Comparison of ENCODE assay signal across 8 mouse cellular contexts in the genomic region with DNA sequence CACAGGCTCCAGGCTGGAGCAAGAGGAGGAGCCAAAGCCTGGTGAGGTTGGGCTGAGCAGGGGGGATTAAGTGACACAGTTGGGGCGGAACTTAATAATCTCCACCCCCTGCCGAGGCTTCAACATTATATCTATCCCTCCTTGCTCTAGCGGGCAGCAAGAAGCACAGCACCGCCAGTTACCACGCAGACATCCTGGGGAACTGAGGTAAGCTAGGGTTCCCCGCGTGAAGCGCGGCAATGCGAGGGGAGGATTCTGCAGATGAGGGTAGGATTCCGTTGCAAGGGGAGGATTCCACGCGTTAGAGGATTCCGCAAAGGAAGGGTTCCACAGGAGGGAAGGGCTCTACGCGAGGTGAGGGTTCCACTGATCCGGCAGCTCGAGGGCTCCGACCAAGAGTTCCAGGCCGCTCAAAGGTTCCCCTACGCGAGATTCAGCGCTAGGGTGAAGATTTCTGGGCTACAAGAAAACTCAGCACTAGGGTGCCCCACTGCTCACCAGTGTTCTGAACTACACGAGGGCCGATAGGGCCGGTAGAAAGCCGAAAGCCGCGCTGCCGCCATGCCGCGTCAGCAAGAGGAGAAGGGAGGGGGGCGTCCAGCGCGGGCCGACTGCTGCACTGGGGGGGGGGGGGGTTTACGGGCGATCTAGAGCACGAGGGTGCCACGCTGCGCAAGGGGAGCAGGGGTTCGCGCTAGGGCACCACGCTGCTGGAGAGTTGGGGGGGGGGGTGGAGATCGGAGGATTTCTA. TPM values are rescaled to one million over a fixed set of nuclear protein-coding genes. Genes with fewer than 3 reads are reported as not detected.
DNase-seq lines count a peak whose midpoint lies in the region; ATAC-seq and TF ChIP-seq lines count a peak whose summit lies in the region.

No protein-coding gene starts in this region.

- in situ Hi-C loops in CH12.LX (cut with MboI; ENCODE audit: low pct_ligation_motif_present, low pct_unique_long_range_greater_than_20kb, low sequenced_read_pairs): no loop called here

- no peak for TF ChIP-seq EP300 in CH12.LX (IDR thresholded peaks at IDR 0.05; ENCODE audit: low read length)
- no peak; the same call in 1 of the 2 replicates for TF ChIP-seq EP300 in heart, postnatal 0 days (IDR thresholded peaks at IDR 0.05; ENCODE audit: low read depth)
- TF ChIP-seq EP300 in lung, postnatal 0 days (IDR thresholded peaks at IDR 0.05): no peak

- peak; percentile 81 for DNase-seq in CH12.LX (ENCODE audit: extremely low read depth)
- DNase-seq in adrenal gland, postnatal 36 days: peak; percentile 76 to 78
- peak; percentile 97 for DNase-seq in heart, postnatal 0 days (ENCODE audit: low spot score)
- peak; percentile 81 for DNase-seq in kidney, postnatal 14 days
- peak; percentile 94 for DNase-seq in lung, postnatal 0 days (ENCODE audit: low spot score)
- peak; percentile 69 for DNase-seq in thymus, postnatal 25 days

- H3K4me2 ChIP-seq in CH12.LX (ENCODE audit: insufficient read depth, low read depth, poor library complexity, severe bottlenecking): 0 out of 2 replicates have a peak overlapping the region, but pooled peaks have one; percentile 1
- peak overlapping the region; percentile 58 for H3K4me2 ChIP-seq in heart, postnatal 0 days (ENCODE audit: low read depth, low read length)
- peak overlapping the region; percentile 55 for H3K4me2 ChIP-seq in lung, postnatal 0 days (replicated peaks; ENCODE audit: low read depth, low read length)

- H3K4me1 ChIP-seq in CH12.LX (ENCODE audit: control insufficient read depth in 1 of 2, insufficient read depth in 2 of 2): peaks cover 12 to 55% of the 10 kb centered on the region in 2 experiments; a peak in 3 of 4 replicates
- peaks cover 13% of the 10 kb centered on the region for H3K4me1 ChIP-seq in embryonic fibroblast, embryonic 13.5 days (ENCODE audit: control insufficient read depth, insufficient read depth, low read length)
- peaks cover 71% of the 10 kb centered on the region for H3K4me1 ChIP-seq in heart, postnatal 0 days (ENCODE audit: control insufficient read depth, insufficient read depth)
- peaks cover 13% of the 10 kb centered on the region; the same call in 1 of the 2 replicates for H3K4me1 ChIP-seq in lung, postnatal 0 days (ENCODE audit: insufficient read depth, low read depth, low read length)
- no peaks in the 10 kb centered on the region; the same call in 1 of the 2 replicates for H3K4me1 ChIP-seq in olfactory bulb, adult 2 months (ENCODE audit: control insufficient read depth, insufficient read depth, low read length)

- no peak for TF ChIP-seq RAD21 in CH12.LX (IDR thresholded peaks at IDR 0.05; ENCODE audit: low read depth, low read length)

- H3K79me2 ChIP-seq in CH12.LX (replicated peaks; ENCODE audit: control insufficient read depth, extremely low read depth, insufficient read depth, poor library complexity, severe bottlenecking): peaks cover 35% of the 10 kb centered on the region

- dilution Hi-C loops in CH12.LX (cut with MboI; ENCODE audit: extremely low pct_ligation_motif_present, extremely low pct_unique_long_range_greater_than_20kb, low sequenced_read_pairs): no loop called here

- WGBS in heart, postnatal 0 days: 43% methylated on average over 24 of the region's 45 CpGs
- 53% methylated on average over 27 of the region's 45 CpGs for WGBS in lung, postnatal 0 days
- WGBS in olfactory bulb, adult 2 months: 47% methylated on average over 41 of the region's 45 CpGs

- peaks cover 16% of the 10 kb centered on the region for H3K9me3 ChIP-seq in CH12.LX (replicated peaks; ENCODE audit: low read length)
- H3K9me3 ChIP-seq in heart, postnatal 0 days (replicated peaks; ENCODE audit: control insufficient read depth, low read length): no peaks in the 10 kb centered on the region
- peaks cover 11% of the 10 kb centered on the region; the same call in 1 of the 2 replicates for H3K9me3 ChIP-seq in lung, postnatal 0 days (ENCODE audit: low read length)

- TF ChIP-seq POLR2A in CH12.LX (IDR thresholded peaks at IDR 0.05; ENCODE audit: low read depth, low read length): peak; percentile 95
- TF ChIP-seq POLR2A in embryonic fibroblast, embryonic 13.5 days (IDR thresholded peaks at IDR 0.05; ENCODE audit: low read depth, low read length): peak; percentile 98
- 0 out of 2 replicates have a peak, but pooled peaks have one; percentile 33 for TF ChIP-seq POLR2A in olfactory bulb, adult 2 months (IDR thresholded peaks at IDR 0.05; ENCODE audit: insufficient read depth, low read depth, low read length)

- peak; percentile 87 for ATAC-seq in heart, postnatal 0 days (ENCODE audit: insufficient read depth, low read depth)
- peak; percentile 86 for ATAC-seq in lung, postnatal 0 days

- H3K36me3 ChIP-seq in CH12.LX (replicated peaks in 1 of 2; ENCODE audit: control insufficient read depth in 1 of 2, insufficient read depth in 1 of 2, low read length in 1 of 2): peaks cover 21 to 83% of the 10 kb centered on the region in 2 experiments
- H3K36me3 ChIP-seq in heart, postnatal 0 days (replicated peaks; ENCODE audit: control insufficient read depth, insufficient read depth, low read length): peaks cover 48% of the 10 kb centered on the region
- peaks cover 14% of the 10 kb centered on the region for H3K36me3 ChIP-seq in lung, postnatal 0 days (ENCODE audit: insufficient read depth, low read length)

- H3K27ac ChIP-seq in CH12.LX (ENCODE audit: insufficient read depth, low read depth): no peak overlapping the region; the same call in 1 of the 2 replicates
- H3K27ac ChIP-seq in embryonic fibroblast, embryonic 13.5 days (ENCODE audit: insufficient read depth, low read length): peak overlapping the region; percentile 18; the same call in 1 of the 2 replicates
- H3K27ac ChIP-seq in heart, postnatal 0 days (ENCODE audit: low read depth): peak overlapping the region; percentile 97
- peak overlapping the region; percentile 81 for H3K27ac ChIP-seq in lung, postnatal 0 days (ENCODE audit: low read length)
- H3K27ac ChIP-seq in olfactory bulb, adult 2 months (ENCODE audit: insufficient read depth, low read depth, low read length): peak overlapping the region; percentile 1; the same call in 1 of the 2 replicates

- no peak for TF ChIP-seq CTCF in CH12.LX (conservative IDR thresholded peaks at IDR 0.05 in 1 of 2, IDR thresholded peaks at IDR 0.05 in 1 of 2; ENCODE audit: low read depth in 2 of 2, low read length in 2 of 2)
- TF ChIP-seq CTCF in embryonic fibroblast, embryonic 13.5 days (IDR thresholded peaks at IDR 0.05; ENCODE audit: borderline replicate concordance, insufficient read depth, low read length): no peak
- 0 out of 2 replicates have a peak, but pooled peaks have one; percentile 10 for TF ChIP-seq CTCF in heart, postnatal 0 days (IDR thresholded peaks at IDR 0.05; ENCODE audit: low read depth)
- peak; percentile 27; the same call in 1 of the 2 replicates for TF ChIP-seq CTCF in lung, postnatal 0 days (IDR thresholded peaks at IDR 0.05)
- TF ChIP-seq CTCF in olfactory bulb, adult 2 months (IDR thresholded peaks at IDR 0.05; ENCODE audit: insufficient read depth, low read depth, low read length): no peak

- H3K4me3 ChIP-seq in CH12.LX (replicated peaks in 1 of 3; ENCODE audit: low read depth in 2 of 3, low read length in 2 of 3, poor library complexity in 1 of 3): peak overlapping the region; percentile 67 to 82 (median 70)
- H3K4me3 ChIP-seq in embryonic fibroblast, embryonic 13.5 days (ENCODE audit: insufficient read depth, low read length): peak overlapping the region; percentile 76
- H3K4me3 ChIP-seq in heart, postnatal 0 days (ENCODE audit: low read depth, low read length): peak overlapping the region; percentile 60
- H3K4me3 ChIP-seq in lung, postnatal 0 days (ENCODE audit: low read depth, low read length): peak overlapping the region; percentile 60
- H3K4me3 ChIP-seq in olfactory bulb, adult 2 months (ENCODE audit: insufficient read depth, low read depth, low read length): peak overlapping the region; percentile 53

- H3K27me3 ChIP-seq in CH12.LX (replicated peaks): no peaks in the 10 kb centered on the region
- no peaks in the 10 kb centered on the region for H3K27me3 ChIP-seq in heart, postnatal 0 days (ENCODE audit: control insufficient read depth, insufficient read depth, low read length)
- H3K27me3 ChIP-seq in lung, postnatal 0 days (replicated peaks; ENCODE audit: insufficient read depth, low read length): no peaks in the 10 kb centered on the region

- peak overlapping the region; percentile 54 for H3K9ac ChIP-seq in CH12.LX (ENCODE audit: insufficient read depth, low read depth)
- peak overlapping the region; percentile 66 for H3K9ac ChIP-seq in heart, postnatal 0 days (replicated peaks; ENCODE audit: low read depth, low read length)
- peak overlapping the region; percentile 52 for H3K9ac ChIP-seq in lung, postnatal 0 days (replicated peaks; ENCODE audit: low read depth)

TF ChIP-seq in CH12.LX, 34 proteins besides CTCF, POLR2A, EP300 and RAD21 (continues in another document):
- peak; percentile 55; the same call in 1 of the 2 replicates for TF ChIP-seq ZMIZ1 (IDR thresholded peaks at IDR 0.05; ENCODE audit: low read depth, low read length)
- TF ChIP-seq NELFE (IDR thresholded peaks at IDR 0.05; ENCODE audit: low read depth, low read length): peak; percentile 83
- TF ChIP-seq USF2 (conservative IDR thresholded peaks at IDR 0.05; ENCODE audit: low read depth, low read length): no peak
- TF ChIP-seq USF1 (IDR thresholded peaks at IDR 0.05; ENCODE audit: low read depth, low read length): no peak
- peak; percentile 61; the same call in 1 of the 2 replicates for TF ChIP-seq POLR2AphosphoS2 (IDR thresholded peaks at IDR 0.05; ENCODE audit: low read depth, low read length)
- TF ChIP-seq MAX (IDR thresholded peaks at IDR 0.05; ENCODE audit: low read length): no peak
- peak; percentile 49; the same call in 1 of the 2 replicates for TF ChIP-seq TCF12 (IDR thresholded peaks at IDR 0.05; ENCODE audit: low read depth, low read length)
- no peak for TF ChIP-seq ZKSCAN1 (IDR thresholded peaks at IDR 0.05; ENCODE audit: borderline replicate concordance, low read depth, low read length)
- no peak for TF ChIP-seq RCOR1 (conservative IDR thresholded peaks at IDR 0.05; ENCODE audit: low read depth, low read length)
- no peak for TF ChIP-seq JUND (conservative IDR thresholded peaks at IDR 0.05; ENCODE audit: low read depth, low read length)

RNA-seq across cellular contexts. Expression of gene Igf2r, which starts 28.1 kb away (rescaled TPM):
- total RNA-seq in CH12.LX (2012; rRNA removed) (57.5 and 61.8 TPM in 2 replicates), CH12.LX (2014; rRNA removed) (25.6 and 27.8 TPM in 2 replicates)
- polyA plus RNA-seq in CH12.LX (2012; ENCODE audit: insufficient read length, low read depth): 32.3 and 34.6 TPM in 2 replicates
- 10 to 100 TPM; 76.5 to 97.4 TPM for total RNA-seq in adrenal gland, postnatal 36 days (2021)
- polyA plus RNA-seq in embryonic fibroblast, embryonic 13.5 days (2011; ENCODE audit: insufficient read length, low read depth, missing spikeins): 246 and 249 TPM in 2 replicates
- 424 and 484 TPM in 2 replicates for total RNA-seq in heart, postnatal 0 days (2014; rRNA removed; ENCODE audit: low replicate concordance)
- 52.2 and 59.9 TPM in 2 replicates for polyA plus RNA-seq in heart, postnatal 0 days (2015; fragmentation: Nextera tagmentation; extraction: Ambion mirVana)
- polyA plus RNA-seq in lung, postnatal 0 days (2015; fragmentation: Nextera tagmentation; extraction: Ambion mirVana): 26.7 and 27.9 TPM in 2 replicates
- 51.4 TPM in 1 of 2 replicates, not detected in the other for polyA plus RNA-seq in olfactory bulb, adult 2 months (2012; ENCODE audit: insufficient read depth, insufficient read length, low replicate concordance, missing spikeins)

Comparison
In these comparisons a context has a peak if more than half of its experiments do, and no peak if none do; other contexts are left out.
1. H3K4me2 ChIP-seq: peak in every context shown above with its lines; median percentile 58 in heart, postnatal 0 days; 55 in lung, postnatal 0 days; 1 in CH12.LX.
2. CTCF ChIP-seq: peak in heart, postnatal 0 days (single experiment) and lung, postnatal 0 days (single experiment); none in CH12.LX (0 of 2), embryonic fibroblast, embryonic 13.5 days (single experiment) and olfactory bulb, adult 2 months (single experiment).
3. POLR2A ChIP-seq: peak in every context shown above with its lines; median percentile 98 in embryonic fibroblast, embryonic 13.5 days; 95 in CH12.LX; 33 in olfactory bulb, adult 2 months.
4. Peak in every context shown above with its lines, with median percentiles within 50 percentile points of each other: DNase-seq, H3K4me3 ChIP-seq and H3K9ac ChIP-seq.